Mouse (Mus musculus): ENCODE data around the gene Cadps2. TPM values are rescaled to one million over a fixed set of nuclear protein-coding genes. Genes with fewer than 3 reads are reported as not detected.

The Cadps2 gene
- total and polyA plus RNA-seq, 2 experiments = 2.7 to 19.5 TPM

DNA sequence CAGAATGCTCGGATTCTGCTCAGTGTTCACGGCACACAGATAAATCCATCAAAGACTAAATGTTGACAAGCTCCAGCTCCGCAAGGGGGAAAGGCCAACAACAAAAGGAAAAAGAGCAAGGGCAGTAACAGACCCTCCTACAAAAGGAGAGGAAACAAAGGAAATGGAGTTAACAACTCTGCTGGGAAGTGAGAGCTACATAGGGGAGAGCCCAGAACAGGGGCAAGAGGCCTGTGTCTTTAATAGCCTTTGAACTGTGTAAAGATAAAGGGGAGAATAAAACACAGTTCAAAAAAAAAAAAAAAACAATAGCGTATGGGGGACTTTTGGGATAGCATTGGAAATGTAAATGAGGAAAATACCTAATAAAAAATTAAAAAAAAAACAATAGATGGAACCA, 208.8 kb downstream of the Cadps2 start:
- peaks cover 8% of the 10 kb centered on the region for H3K4me1 ChIP-seq (ENCODE audit: control insufficient read depth, insufficient read depth, low read length)
- no peaks in the 10 kb centered on the region for H3K79me2 ChIP-seq (ENCODE audit: control insufficient read depth, insufficient read depth, low read length)
- no peak overlapping the region for H3K9ac ChIP-seq (ENCODE audit: low read depth, low read length)
- no peaks in the 10 kb centered on the region for H3K36me3 ChIP-seq (ENCODE audit: control insufficient read depth, insufficient read depth, low read length)
- DNase-seq (ENCODE audit: extremely low read depth, low read depth, low spot score) = no peak
- no peaks in the 10 kb centered on the region for H3K27me3 ChIP-seq (ENCODE audit: control insufficient read depth, insufficient read depth, low read length)
- WGBS = 69% methylated on average over 4 of the region's 4 CpGs
- H3K27ac ChIP-seq (replicated peaks; ENCODE audit: insufficient read depth, low read depth, low read length) = no peak overlapping the region
- TF ChIP-seq POLR2A (IDR thresholded peaks at IDR 0.05; ENCODE audit: extremely low read depth, insufficient read depth, low read length) (no peak), CTCF (IDR thresholded peaks at IDR 0.05; ENCODE audit: low read depth, low read length) (no peak)
- H3K4me3 ChIP-seq (ENCODE audit: insufficient read depth, low read depth, low read length) = no peak overlapping the region

DNA sequence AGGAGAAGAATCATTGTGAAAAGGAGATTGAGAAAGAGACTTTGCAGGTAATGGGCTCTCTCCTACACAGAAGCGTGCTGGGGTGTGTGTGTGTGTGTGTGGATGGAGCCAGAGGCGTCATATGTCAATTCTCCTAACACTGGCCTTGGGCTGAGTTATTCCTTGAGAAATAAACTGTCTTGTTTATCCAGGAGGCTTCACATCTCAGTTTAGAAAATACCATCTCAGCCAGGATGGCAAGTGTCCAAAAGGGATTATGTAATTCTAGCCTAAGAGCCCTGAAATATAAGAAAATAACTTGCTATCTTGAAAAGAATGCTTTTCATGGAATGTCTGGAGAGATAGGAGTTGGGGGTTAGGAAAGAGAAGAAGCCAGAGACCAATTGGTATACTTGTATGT, 264.1 kb downstream of the Cadps2 start:
- 85% methylated on average over 2 of the region's 2 CpGs for WGBS

DNA sequence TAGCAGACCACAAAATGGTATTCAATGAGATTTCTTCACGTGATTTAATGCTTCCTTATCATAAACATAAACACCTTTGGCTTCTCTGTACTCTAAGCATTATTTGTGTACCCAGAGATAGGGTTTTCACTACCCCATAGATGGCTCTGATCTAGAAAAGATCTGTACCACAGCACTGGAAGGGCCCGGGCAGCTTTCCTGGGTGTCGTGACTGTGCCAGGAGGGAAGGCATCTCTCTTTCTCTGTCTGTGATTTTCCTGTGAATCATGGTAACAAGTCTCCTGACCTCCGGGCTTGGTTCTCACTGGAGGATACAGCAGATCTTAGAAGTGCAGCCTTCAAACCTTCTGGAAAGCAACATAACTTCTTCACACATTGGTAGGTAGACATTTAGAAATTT, 265.5 kb downstream of the Cadps2 start:
- no peaks in the 10 kb centered on the region for H3K4me1 ChIP-seq (ENCODE audit: control insufficient read depth, insufficient read depth, low read length)
- H3K9ac ChIP-seq (ENCODE audit: low read depth, low read length) = no peak overlapping the region
- H3K36me3 ChIP-seq (ENCODE audit: control insufficient read depth, insufficient read depth, low read length) = no peaks in the 10 kb centered on the region
- H3K79me2 ChIP-seq (ENCODE audit: control insufficient read depth, insufficient read depth, low read length) = no peaks in the 10 kb centered on the region
- no peak for TF ChIP-seq CTCF (IDR thresholded peaks at IDR 0.05; ENCODE audit: low read depth, low read length)
- TF ChIP-seq POLR2A (IDR thresholded peaks at IDR 0.05; ENCODE audit: extremely low read depth, insufficient read depth, low read length) = no peak
- H3K27me3 ChIP-seq (ENCODE audit: control insufficient read depth, insufficient read depth, low read length) = no peaks in the 10 kb centered on the region
- DNase-seq (ENCODE audit: extremely low read depth, low read depth, low spot score) = no peak
- no peak overlapping the region for H3K4me3 ChIP-seq (ENCODE audit: insufficient read depth, low read depth, low read length)
- H3K27ac ChIP-seq (replicated peaks; ENCODE audit: insufficient read depth, low read depth, low read length) = no peak overlapping the region
- WGBS = 88% methylated on average over 4 of the region's 4 CpGs

More for the DNA sequence above, 264.1 kb downstream of the Cadps2 start:
- no peak for TF ChIP-seq POLR2A (IDR thresholded peaks at IDR 0.05; ENCODE audit: extremely low read depth, insufficient read depth, low read length)
- TF ChIP-seq CTCF (IDR thresholded peaks at IDR 0.05; ENCODE audit: low read depth, low read length) = no peak
- Histone ChIP-seq H3K4me1 (ENCODE audit: control insufficient read depth, insufficient read depth, low read length) (no peaks in the 10 kb centered on the region), H3K27ac (replicated peaks; ENCODE audit: insufficient read depth, low read depth, low read length) (no peak overlapping the region), H3K9ac (ENCODE audit: low read depth, low read length) (no peak overlapping the region), H3K27me3 (ENCODE audit: control insufficient read depth, insufficient read depth, low read length) (no peaks in the 10 kb centered on the region), H3K36me3 (ENCODE audit: control insufficient read depth, insufficient read depth, low read length) (no peaks in the 10 kb centered on the region; the same call in 1 of the 2 replicates), H3K79me2 (ENCODE audit: control insufficient read depth, insufficient read depth, low read length) (no peaks in the 10 kb centered on the region), H3K4me3 (ENCODE audit: insufficient read depth, low read depth, low read length) (no peak overlapping the region)
- DNase-seq (ENCODE audit: extremely low read depth, low read depth, low spot score) = peak; percentile 19

DNA sequence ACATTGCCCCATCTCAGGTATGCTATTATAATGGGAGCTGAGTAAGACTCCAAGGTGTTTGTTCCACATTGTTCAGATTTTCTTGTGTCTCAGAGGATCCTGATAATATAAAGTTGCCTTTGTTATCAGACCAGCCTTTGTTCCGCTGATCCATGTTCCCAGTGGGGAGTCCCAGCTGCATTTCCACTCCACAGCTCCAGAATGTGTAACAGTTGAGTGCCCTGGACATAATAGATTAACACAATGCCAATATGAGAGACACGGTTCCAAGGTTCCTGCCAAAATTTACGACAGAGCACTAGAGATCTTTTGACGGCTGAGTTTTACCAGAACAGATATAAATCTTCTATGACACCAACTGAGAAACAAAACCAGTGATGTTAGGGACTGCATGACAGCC, 266.8 kb downstream of the Cadps2 start:
- H3K36me3 ChIP-seq (ENCODE audit: control insufficient read depth, insufficient read depth, low read length) = no peaks in the 10 kb centered on the region
- H3K4me1 ChIP-seq (ENCODE audit: control insufficient read depth, insufficient read depth, low read length) = no peaks in the 10 kb centered on the region
- no peak overlapping the region for H3K9ac ChIP-seq (ENCODE audit: low read depth, low read length)
- H3K79me2 ChIP-seq (ENCODE audit: control insufficient read depth, insufficient read depth, low read length) = no peaks in the 10 kb centered on the region
- TF ChIP-seq CTCF (IDR thresholded peaks at IDR 0.05; ENCODE audit: low read depth, low read length) = no peak
- no peak for TF ChIP-seq POLR2A (IDR thresholded peaks at IDR 0.05; ENCODE audit: extremely low read depth, insufficient read depth, low read length)
- H3K4me3 ChIP-seq (ENCODE audit: insufficient read depth, low read depth, low read length) = no peak overlapping the region
- no peaks in the 10 kb centered on the region for H3K27me3 ChIP-seq (ENCODE audit: control insufficient read depth, insufficient read depth, low read length)
- WGBS = 87% methylated on average over 4 of the region's 4 CpGs
- DNase-seq (ENCODE audit: extremely low read depth, low read depth, low spot score) = no peak
- H3K27ac ChIP-seq (replicated peaks; ENCODE audit: insufficient read depth, low read depth, low read length) = no peak overlapping the region

DNA sequence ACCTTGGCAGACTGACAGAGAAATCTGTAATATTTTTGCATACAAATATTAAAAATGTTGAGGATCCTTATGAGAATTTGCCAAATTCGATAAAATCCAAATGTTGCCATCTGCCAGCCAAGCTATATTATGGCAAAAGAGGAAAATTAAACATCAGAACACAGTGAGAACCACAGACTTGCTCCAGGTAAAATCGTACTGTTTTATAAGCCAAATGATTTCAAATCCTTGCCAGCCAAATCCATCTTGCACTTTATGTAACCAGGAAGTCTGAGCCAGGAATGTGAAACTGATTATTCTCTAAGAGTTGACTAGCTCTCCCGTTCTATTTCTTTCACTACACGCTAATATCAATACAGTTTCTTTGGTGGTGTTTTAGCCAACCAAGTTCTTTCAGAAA, 269.5 kb downstream of the Cadps2 start:
- Histone ChIP-seq H3K9ac (ENCODE audit: low read depth, low read length) (no peak overlapping the region), H3K4me1 (ENCODE audit: control insufficient read depth, insufficient read depth, low read length) (no peaks in the 10 kb centered on the region), H3K27ac (replicated peaks; ENCODE audit: insufficient read depth, low read depth, low read length) (no peak overlapping the region), H3K79me2 (ENCODE audit: control insufficient read depth, insufficient read depth, low read length) (no peaks in the 10 kb centered on the region), H3K36me3 (ENCODE audit: control insufficient read depth, insufficient read depth, low read length) (no peaks in the 10 kb centered on the region), H3K27me3 (ENCODE audit: control insufficient read depth, insufficient read depth, low read length) (no peaks in the 10 kb centered on the region), H3K4me3 (ENCODE audit: insufficient read depth, low read depth, low read length) (no peak overlapping the region)
- no peak for DNase-seq (ENCODE audit: extremely low read depth, low read depth, low spot score)
- TF ChIP-seq POLR2A (IDR thresholded peaks at IDR 0.05; ENCODE audit: extremely low read depth, insufficient read depth, low read length) = no peak
- TF ChIP-seq CTCF (IDR thresholded peaks at IDR 0.05; ENCODE audit: low read depth, low read length) = no peak
- 83% methylated on average over 4 of the region's 4 CpGs for WGBS

DNA sequence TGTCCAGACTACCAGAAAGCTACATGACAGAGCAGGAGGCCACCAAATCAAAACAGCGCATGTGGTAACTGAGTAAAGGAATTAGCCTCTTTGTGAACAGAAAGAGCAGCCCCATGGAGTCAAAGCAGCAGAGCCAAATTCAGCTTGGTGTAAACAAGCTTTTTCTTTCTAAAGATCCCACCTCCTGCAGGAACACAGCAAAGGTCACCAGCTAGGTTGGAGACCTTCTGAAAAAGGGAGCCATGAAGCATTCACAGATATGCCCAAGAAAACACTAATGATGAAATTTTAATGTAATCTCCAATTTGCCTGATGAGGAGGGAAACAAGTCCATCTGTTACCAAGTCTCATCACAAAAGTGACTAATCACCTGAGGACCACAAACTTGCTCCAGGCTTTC, 270.5 kb downstream of the Cadps2 start:
- Histone ChIP-seq H3K36me3 (ENCODE audit: control insufficient read depth, insufficient read depth, low read length) (no peaks in the 10 kb centered on the region), H3K27ac (replicated peaks; ENCODE audit: insufficient read depth, low read depth, low read length) (no peak overlapping the region), H3K4me3 (ENCODE audit: insufficient read depth, low read depth, low read length) (no peak overlapping the region), H3K27me3 (ENCODE audit: control insufficient read depth, insufficient read depth, low read length) (no peaks in the 10 kb centered on the region), H3K4me1 (ENCODE audit: control insufficient read depth, insufficient read depth, low read length) (no peaks in the 10 kb centered on the region), H3K79me2 (ENCODE audit: control insufficient read depth, insufficient read depth, low read length) (no peaks in the 10 kb centered on the region), H3K9ac (ENCODE audit: low read depth, low read length) (no peak overlapping the region)
- 93% methylated on average over 1 of the region's 1 CpGs for WGBS
- TF ChIP-seq POLR2A (IDR thresholded peaks at IDR 0.05; ENCODE audit: extremely low read depth, insufficient read depth, low read length) (no peak), CTCF (IDR thresholded peaks at IDR 0.05; ENCODE audit: low read depth, low read length) (no peak)
- DNase-seq (ENCODE audit: extremely low read depth, low read depth, low spot score) = no peak

Measured in liver, adult 2 months (tissue).